Mouse (Mus musculus) CD4-positive, CD25-positive, alpha-beta regulatory T cell, adult 4 months (primary cell): ENCODE data around the gene 3110040N11Rik. TPM values are rescaled to one million over a fixed set of nuclear protein-coding genes. Genes with fewer than 3 reads are reported as not detected.
"Not testable (repeated sequence)": the region's sequence is repeated elsewhere in the genome, so short reads cannot be mapped to it uniquely, and the experiment has no call there.

Experiments used
- ATAC-seq: one replicate; pipeline ENCODE4 v1.8.0; 2017
- polyA plus RNA-seq, 2 experiments: library from polyadenylated mRNA; unstranded; fragments of 100-300 nt; shearing (Covaris generic); gene quantifications; one replicate each; pipeline ENCODE4 v1.2.1; 2017

Gene 3110040N11Rik
- polyA plus RNA-seq = 10 to 100 TPM; 63.4 to 65.7 TPM

DNA sequence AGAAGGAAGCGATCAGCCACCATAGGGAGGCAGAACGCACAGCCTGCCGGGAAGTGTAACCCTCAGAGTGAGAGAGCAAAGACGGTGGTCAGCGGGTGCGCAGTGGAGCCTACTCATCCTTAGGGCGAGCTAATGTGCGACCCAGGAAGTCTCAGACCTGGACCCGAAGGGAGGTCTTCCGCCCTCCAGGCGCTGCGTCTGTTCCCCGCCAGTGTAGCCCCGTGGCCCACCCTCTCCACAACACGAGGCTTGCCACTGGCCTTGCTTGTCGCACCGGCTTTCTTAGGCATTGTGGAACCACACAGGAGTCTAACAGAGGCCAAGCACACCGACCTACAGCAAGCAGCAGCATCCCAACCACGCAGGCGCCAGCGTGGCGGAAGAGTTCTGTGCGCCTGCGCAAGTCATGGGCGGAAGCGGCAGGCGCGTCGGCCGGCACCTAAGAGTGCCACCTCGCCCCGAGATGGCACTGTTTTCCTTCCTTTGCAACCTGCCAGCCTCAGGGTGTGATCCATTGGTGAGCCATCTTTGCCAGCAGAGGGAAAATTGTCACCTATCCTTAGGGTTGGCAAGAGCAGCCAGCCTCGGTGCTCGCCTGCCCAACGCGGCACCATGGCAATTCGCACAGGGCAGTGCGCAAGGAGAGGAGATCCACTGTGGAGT is at the start of gene 3110040N11Rik:
Gene 3110040N11Rik, minus strand, starts transcription at position 384 of the 663 bp plus-strand sequence.
- ATAC-seq = peak; percentile 90

DNA sequence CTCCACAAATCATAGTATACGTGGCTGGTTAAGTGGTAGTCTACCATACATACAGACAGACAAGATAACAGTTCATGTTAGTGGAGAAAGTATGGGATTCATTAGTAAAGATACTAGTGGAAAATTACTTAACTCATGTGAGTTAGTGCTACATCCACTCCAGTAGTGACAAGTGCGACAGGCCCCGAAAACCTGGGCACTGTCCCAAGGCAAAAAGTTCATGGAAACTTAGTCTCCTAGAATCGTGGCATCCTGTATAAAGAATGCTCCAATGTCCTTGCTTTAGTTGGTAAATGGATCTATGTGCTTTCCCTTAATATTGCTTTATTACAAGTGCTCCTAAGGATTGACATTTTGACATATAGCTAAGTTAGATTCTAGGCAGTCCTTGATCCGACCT is 48.5 kb upstream of the 3110040N11Rik start:
- not testable (repeated sequence) for ATAC-seq

DNA sequence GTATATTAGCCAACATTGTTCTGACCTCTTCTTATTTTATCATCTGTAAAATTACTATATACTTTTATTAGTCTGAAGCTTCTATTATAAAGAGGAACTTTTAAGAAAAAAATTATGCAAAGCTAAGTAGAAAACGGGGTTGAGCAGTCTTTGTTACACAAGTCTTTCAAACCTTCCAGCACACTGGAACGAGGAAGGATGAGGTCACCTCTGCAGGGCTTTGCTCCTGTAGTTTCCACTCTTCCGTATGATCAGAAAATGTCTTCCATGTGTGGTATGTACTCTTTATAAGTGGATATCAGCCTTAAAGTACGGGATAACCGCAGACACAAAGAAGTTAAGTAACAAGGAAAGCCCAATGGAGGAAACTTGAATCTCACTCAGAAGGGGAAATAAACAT is 46.2 kb upstream of the 3110040N11Rik start:
- no peak for ATAC-seq

DNA sequence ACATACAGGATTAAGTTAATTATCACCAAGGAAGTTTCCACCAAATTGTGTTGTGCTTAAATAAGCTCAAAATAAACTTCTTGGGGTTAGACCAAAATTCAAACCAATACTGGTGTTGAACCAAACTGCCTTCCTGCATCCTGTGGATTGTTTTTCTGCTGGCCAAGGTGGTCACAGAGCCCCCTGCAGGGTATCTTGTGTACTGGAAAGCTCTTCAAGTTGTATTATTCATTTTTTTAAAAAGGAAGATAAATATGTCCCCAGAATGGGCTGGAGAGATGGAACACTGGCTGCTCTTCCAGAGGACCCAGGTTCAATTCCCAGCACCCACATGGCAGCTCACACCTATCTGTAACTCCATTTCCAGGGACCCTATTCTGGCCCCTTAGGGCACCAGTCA is 45.6 kb upstream of the 3110040N11Rik start:
- ATAC-seq = no peak

DNA sequence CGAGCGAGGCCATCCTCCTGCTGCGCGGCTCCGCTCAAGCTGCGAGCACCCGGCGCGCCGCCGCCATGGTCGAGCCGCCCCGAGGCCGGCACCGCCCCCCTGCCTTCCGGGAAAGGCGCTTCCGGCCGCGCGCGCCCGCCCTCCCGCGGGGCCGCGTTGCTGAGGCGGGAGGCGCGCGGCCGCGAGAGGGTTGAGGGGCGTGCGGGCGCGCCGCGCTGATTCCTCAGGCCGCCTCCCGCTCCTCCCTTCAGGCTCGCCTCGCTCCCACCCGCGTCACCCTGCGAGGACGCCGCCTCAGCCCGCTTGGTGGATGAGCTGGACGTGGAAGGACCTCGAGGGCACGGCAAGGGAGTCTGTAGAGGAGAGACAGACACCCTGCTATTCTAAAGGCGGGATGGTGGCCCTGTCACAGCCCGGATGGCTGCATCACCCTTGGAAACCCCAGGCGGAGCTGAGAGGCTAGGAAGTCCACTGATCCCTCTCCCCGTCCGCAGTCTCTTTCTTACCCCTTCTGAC is 40.2 kb upstream of the 3110040N11Rik start, which contains the start of gene Btbd1:
Gene Btbd1, minus strand, starts transcription at position 53 of the 516 bp plus-strand sequence.
- peak; percentile 85 for ATAC-seq

DNA sequence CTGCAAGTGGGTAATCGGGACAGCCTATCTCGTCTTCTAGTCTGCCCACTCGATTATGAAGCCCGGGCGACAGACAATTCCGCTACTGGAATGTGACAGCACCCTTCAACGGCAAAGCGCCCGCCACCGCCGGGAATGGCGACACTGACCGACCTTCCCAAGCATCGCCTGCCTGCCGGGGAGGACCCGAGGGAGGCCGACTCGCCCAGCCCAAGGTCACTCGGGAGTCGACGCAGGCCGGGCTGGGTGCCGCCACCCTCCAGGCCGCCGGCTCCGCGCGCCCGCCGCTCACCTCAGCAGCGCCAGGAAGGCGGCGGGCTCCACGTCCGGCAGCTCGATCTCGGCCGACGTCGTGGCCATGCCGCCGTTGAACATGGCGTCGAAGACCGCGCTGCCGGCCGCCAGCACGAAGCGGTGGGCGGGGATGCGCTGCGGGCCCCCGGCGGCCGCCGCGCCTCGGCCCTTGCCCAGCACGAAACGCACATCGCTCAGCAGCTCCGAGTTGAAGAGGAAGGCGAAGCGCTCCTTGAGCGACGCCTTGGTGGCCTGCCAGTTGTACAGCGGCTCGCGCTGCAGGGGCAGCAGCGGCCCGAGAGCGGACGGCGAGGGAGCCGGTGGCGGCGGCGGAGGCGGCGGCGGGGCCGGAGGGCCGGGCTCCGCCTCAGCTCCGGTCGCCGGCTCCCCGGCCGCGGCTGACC is 39.6 kb upstream of the 3110040N11Rik start:
- ATAC-seq = peak; percentile 38

DNA sequence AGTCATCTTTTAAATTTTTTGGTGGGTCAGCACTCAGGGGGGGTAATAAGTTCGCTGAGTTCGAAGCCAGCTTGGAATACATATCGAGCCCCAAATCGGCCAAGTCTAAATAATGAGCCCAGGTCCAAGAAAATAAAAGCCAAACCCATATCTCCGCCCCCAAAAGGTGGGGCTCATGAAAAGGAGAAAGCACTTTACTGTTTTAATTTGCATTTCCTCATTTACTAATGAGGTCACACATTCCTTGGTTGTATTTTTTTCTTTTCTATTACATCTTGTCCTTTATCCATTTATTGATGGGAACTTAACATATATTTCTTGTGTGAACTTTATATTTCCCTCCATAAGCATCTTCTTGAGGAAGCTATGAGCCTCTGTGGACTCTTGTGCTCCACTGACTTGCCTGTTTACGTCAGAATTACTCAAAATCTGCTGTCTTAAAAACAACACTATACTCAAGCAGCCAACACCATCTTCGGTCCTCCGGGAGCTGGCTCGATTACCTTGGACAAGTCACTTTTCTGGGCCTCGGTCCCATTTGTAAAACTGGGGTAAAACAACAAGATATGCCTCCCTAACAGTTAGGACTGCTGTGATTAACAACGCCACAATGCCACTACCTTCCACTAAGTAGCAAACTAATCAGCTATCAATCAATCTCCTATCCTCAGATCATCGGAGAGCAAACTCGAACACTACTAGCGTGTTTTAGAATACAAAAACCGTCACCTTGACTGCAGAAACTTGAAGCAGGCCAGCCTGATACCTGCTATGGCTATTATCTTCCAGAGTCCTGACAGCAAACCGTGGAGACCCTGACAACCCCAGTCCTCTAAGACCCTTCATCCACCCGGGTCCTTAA is 38.8 kb upstream of the 3110040N11Rik start:
- peak; percentile 12 for ATAC-seq

DNA sequence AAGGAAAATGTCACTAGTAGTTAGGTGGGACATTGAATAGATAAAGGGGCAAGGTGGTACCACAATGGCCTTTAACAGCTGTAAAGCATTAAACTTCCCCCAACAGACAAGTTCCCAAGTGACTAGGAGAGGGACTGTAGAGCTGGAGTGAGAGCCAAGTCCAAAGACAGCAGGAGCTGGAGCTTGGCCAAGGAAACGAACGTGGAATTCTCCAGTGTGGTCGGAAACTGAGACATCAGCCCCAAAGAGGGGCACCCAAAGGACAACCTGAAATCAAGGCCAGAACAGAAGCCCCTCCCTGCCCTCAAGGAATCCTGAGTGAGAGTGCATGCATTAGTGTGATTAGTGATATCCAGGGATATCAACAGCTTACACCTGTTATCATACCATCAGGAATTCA is 36.1 kb upstream of the 3110040N11Rik start:
- ATAC-seq = no peak

DNA sequence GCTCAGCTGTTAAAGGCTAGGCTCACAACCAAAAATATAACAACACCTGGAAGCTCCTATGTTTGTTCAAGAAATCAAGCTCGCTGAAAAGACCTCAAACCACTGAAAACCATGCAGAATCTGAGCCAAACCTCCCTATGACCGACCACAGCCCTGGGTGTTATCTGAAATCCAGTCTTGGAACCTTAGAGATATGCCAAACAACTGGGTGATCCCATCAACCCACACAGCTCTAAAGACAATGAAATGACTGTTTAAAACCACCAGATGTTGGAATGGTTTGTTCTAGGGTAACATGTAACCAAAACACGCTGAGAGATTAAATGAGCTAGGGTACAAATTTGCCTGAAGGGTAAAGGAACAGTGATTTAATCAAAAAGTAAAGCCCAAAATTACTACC is 35.6 kb upstream of the 3110040N11Rik start:
- ATAC-seq = no peak

DNA sequence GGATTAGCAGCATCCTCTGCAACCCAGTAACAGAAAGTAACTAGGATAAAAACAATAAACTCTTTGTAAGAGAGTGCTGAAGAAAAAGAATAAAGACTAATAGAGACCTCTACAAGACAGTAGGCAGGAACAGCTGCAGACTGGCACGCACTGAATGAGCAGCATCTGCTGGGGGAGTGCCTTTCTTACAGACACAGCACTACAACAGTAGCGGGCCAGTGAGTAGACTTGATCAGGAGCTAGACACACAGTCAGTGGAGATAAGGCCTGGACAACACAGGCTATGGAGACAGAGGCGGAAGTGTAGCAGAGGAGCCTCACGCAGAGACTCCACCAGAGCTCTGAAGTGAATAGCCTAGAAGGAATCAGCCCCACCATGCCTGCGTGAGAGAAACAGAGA is 16.8 kb upstream of the 3110040N11Rik start:
- no peak for ATAC-seq

DNA sequence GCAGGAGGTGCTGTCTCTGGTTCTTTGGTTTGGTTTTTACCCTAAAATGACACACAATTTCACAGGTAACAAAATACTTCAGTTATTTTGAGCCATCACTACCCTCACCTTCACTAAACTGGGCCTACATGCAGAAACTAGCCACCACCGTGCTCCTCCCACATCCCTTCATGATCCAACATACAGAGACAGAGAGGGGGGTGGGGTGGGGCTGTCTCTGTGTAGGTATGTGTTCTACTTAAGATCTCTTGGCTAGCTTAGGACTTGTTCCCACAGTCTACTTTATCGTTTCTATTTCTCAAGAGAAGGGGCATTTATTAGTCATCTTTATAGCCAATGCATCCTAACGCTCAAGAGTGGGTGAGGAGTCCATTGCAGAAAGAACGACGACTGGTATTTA is 742 bp downstream of the 3110040N11Rik start:
- ATAC-seq = no peak

DNA sequence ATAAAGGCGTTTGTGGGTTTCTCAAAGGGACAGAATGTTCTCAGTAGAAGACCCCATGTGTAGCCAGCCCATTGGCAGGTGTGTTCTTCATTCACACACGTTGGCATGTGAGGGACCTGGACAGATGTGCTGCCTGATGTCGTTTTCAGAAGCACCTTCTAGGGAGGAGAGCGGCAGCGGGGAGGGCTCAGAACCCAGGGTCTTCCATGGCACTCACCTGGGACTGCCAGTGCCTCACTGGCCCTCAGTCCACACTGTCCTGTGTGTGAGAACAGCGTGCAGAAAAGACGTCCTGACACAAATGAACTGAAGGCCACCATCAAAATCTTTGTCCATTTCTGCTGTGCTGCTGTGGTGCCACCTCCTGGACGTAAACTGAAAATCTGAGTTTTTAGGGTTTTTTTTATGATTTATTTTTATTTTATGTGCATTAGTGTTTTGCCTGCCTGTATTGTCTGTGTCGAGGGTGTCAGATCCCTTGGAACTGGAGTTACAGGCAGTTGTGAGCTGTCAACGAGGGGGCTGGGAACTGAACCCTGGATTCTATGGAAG is 11.5 kb downstream of the 3110040N11Rik start:
- no peak for ATAC-seq

DNA sequence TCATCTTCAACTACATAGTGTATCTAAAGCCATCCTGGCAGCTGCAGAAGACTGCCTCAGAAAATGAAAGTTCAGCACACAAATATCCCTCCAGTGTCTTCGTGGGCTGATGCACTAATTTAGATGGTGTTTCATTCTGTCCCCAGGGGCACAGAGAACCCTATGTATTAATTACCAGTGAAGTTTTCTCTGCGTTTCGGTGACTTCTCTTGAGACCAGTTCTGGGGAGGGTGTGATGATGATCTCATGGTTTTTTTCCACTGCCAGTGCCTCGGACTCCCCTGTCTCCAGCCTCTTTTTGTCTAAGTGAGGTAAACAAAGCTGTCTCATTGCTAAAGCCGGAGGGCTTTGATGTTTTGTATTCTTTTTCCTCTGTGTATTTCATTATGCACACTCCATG is 14.0 kb downstream of the 3110040N11Rik start:
- no peak for ATAC-seq

DNA sequence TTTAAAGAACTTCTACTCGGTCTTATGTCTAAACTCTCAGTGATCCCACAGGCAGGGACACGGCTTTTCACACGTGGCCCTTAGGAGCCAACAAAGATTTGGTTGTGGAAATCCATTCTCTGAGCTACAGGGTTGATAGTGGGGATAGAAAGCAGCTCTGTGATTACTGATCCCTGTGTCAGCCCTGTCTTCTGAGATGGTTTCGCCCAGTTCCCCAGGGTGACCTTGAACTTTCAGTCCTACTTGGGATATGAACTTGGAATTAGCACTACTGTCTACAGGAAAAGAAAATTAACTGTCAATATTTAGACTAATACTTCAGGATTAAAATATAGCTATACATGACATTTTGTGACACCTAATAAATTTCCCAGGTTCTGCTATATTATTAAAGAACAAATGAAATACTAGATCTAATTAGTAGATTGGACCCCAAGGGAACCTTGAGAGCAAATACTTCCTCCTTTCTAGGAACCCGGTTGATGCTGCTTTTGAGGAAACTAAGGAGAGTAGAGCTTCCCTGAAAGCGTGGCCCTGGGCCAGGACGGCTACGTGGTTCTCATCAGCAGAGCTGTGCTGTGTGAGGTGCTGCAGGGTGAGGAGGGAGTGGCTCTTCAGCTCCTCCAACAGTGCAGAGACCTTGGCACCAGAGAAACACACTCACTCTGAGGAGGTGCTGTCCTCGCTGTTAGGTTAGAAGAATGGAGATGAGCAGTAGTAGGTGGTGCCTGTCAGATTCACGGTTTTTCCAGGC is 16.3 kb downstream of the 3110040N11Rik start:
- ATAC-seq = no peak

DNA sequence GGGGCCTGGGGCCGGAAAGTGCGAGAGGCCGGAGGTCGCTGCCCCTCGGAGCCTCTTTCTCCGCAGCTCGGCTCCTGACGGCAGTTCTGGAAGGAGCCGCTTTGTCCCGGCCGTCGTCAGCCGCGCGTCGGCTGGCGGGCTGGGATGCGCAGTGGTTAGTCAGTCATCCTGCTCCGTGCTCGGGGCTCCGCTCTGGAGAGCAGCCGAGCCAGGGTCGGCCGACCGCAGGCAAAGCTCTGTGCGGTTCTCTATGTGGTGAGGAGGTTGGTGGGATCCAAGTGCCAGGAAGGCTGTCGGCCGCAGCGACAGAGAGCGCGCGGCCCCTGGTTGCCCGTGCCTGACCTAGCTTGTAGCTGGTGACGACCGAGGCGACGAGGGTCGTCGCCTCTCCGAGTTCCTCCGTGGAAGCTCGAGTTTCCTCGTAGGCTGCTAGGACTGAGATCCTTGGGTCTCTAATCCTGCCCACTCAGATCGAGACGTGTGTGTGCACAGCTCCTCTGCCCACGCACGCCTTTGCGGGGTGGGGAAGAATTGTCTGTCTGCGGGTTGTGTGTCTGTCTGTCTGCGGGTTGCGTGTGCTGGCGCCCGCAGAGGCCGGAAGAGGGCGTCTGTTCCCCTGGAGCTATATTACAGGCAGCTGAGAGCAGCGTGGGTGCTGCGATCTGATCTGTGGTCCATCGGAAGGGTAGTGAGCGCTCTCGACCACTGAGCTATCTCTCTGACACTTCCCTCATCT is 26.0 kb downstream of the 3110040N11Rik start:
- ATAC-seq = peak; percentile 56

DNA sequence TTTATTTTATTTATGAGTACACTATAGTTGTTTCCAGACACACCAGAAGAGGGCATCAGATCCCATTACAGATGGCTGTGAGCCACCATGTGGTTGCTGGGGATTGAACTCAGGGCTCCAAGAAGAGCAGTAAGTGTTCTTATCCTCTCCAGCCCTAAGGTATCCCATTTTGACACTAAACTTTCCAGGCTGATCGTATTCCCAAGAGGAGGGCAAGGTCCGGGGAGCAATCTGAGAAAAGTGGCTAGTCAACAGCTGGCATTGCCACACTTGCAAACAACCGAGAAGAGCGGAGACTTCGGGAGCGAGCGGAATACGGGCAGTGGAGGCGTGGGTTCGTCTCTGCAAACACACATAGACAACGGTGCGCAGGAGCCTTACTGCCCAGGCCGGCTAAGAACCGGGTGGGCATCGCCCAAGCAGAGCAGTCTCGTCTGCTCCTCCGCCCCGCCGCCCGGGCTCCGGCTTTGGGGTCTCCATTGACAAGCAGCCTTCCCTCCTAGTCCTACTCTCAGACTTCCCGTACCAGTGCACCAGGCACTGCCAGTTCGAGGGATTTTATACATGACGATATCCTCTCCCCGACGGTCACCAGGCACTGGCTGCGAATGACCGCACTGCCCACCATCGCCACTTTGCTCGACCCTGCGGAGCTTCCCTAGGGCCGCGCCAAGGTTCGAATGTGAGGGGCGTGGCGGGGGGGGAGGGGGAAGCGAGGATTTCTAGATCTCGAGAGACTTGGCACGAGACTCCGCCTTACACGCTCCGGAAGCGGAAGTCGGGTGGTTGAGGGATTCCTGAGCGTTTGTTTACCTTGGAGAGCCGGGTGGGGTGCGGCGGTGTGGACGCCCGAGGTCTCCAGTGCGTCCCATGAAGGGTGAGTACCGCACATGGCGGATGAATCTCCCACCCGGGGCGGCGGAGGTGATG is 26.8 kb downstream of the 3110040N11Rik start, which contains the start of gene Ramac:
Gene Ramac, plus strand, starts transcription at position 746 of the 930 bp plus-strand sequence.
- peak; percentile 93 for ATAC-seq

DNA sequence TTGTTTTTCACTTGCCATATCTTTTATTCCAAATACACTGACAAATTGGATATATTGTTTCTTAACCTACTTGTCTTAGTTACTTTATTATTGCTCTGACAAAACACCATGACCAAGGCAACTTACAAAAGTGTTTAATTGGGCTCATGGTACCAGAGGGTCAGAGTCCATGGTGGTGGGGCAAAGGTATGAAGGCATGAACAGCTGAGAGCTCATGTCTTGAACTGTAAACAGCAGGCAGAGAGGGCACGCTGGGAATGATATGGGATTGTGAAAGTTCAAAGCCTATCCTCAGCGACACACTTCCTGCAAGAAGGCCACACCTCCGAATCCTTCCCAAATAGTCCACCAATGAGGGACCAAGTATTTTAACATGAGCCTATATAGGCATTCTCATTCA is 41.3 kb downstream of the 3110040N11Rik start:
- no peak for ATAC-seq

DNA sequence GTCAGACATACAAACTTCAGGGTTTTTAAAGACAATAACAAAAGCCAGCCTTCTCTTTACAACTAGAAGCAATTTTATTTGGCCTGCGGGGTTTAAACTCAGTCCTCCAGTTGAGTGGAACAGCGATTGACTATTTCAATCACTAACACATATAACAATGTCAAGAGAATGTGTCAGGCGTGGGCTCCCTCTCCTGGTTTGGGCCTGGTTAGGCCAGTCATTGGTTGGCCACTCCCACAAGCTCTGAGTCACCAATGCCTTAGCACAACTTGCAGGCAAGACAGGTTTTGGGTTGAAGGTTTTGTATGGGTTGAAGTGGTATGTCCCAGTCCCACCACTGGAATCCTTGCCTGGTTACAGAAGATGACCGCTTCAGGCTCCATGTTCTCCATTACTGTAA is 45.1 kb downstream of the 3110040N11Rik start:
- no peak for ATAC-seq

DNA sequence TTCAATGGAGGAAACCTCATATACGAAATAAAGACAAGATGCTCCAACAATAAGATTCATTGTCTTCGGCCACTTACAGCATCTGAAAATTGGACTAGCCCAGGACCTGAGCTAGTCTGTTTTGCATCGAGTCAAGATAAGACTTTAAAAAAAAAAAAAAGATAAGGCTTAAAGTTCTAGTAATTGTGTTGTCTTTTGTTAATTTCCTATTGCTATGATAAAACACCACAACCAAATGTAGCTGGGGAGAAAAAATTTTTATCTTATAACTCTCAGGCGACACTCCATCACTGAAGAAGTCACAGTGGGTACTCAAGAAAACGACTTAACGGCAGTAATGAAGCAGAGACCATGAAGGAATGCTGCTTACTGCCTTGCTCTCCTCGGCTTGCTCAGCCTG is 49.3 kb downstream of the 3110040N11Rik start:
- no peak for ATAC-seq
